ENCODE assay signal across 1 mouse cellular context in the genomic region with DNA sequence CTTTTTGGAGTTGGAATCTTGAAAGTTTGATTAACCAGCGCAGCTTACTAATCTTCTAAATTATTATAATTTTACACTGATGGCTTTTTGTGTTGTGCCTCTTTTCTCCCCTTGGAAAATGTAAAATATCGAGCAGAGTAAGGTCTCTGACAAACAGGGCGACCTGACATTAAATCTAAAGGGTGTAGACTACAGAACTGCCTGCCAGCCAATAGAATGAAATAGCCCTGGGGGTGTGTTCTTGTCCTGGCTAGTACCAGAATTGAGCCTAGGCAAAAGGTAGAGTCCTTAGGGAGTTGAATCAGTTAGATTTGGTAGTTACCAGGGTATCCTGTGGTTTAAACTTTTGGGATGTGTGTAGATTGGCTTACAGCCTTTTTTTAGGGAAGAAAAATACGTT.
TF ChIP-seq lines count a peak whose summit lies in the region.

No protein-coding gene starts in this region.

TF ChIP-seq in MEL, 35 proteins besides CTCF, POLR2A, EP300 and RAD21 (continued from another document):
- no peak for TF ChIP-seq TAL1 (IDR thresholded peaks at IDR 0.05; ENCODE audit: low read length)
